Mouse (Mus musculus): Measurements from ENCODE around the gene Gm20937. TPM values are rescaled to one million over a fixed set of nuclear protein-coding genes. Genes with fewer than 3 reads are reported as not detected.
"Not testable (repeated sequence)": the region's sequence is repeated elsewhere in the genome, so short reads cannot be mapped to it uniquely, and the experiment has no call there.

The Gm20937 gene
- polyA plus RNA-seq (2012; fragmentation: generic; extraction: Trizol): not detected

DNA sequence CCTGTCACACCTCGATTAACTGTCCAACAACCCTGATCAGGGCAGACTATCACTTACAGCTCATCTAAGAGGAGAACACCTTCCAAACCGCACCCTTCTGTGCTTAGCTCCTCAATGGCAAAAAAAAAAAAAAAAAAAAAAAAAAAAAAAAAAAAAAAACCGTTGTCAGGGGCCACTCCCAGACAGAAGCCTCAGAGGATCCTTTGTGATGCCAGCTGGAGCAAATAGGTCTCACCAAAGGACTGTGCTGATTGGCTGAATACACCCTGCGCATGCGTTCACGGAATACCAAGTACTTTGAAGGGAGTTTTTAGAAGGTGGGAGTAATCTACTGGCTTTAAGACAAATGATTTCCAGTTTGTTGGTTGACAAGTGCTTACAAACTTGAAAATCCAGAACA lies at the start of gene Gm20937:
Gm20937 (minus strand) TSS at position 101 of the 400 bp plus-strand sequence.
- H3K27me3 ChIP-seq (ENCODE audit: control insufficient read depth, insufficient read depth, insufficient read length); H3ac ChIP-seq (ENCODE audit: control insufficient read depth, insufficient read length); H3K36me3 ChIP-seq (ENCODE audit: control insufficient read depth, insufficient read depth); H3K4me2 ChIP-seq (ENCODE audit: low read depth); H3K79me2 ChIP-seq (ENCODE audit: control insufficient read depth, insufficient read depth); H3K4me3 ChIP-seq: not testable (repeated sequence)

Other genes with a start within 250 kb of the Gm20937 start
- gene Gm20816, start 243.1 kb upstream of the Gm20937 start, polyA plus RNA-seq (2012; fragmentation: generic; extraction: Trizol): not detected

All from myocyte (in vitro differentiated cells).